Mouse (Mus musculus) cerebellum, adult 18-20 months (tissue): Measurements from ENCODE around the gene Pigr.

ENCODE experiments used
- DNase-seq, 2 experiments: peaks; one replicate each; pipeline ENCODE4 v3.0.0; 2021

Gene Pigr

GRCm38 (mm10) chr1:130826448-130826847 is at the start of gene Pigr:
Gene Pigr, plus strand, starts transcription at chr1:130826684.
- no peak for DNase-seq

GRCm38 (mm10) chr1:130779867-130780266 is 46.6 kb upstream of the Pigr start:
- DNase-seq: no peak

- DNase-seq: peak; percentile 8 to 11
Observed at GRCm38 (mm10) chr1:130784054-130784453, 42.4 kb upstream of the Pigr start.

GRCm38 (mm10) chr1:130787001-130787400 is 39.5 kb upstream of the Pigr start:
- no peak for DNase-seq

- no peak for DNase-seq
Observed at GRCm38 (mm10) chr1:130789512-130790451, 36.7 kb upstream of the Pigr start.

- no peak for DNase-seq
Observed at GRCm38 (mm10) chr1:130795331-130795730, 31.2 kb upstream of the Pigr start.

GRCm38 (mm10) chr1:130796967-130797684 is 29.4 kb upstream of the Pigr start:
- peak; percentile 52 to 57 for DNase-seq

GRCm38 (mm10) chr1:130798037-130798436 is 28.4 kb upstream of the Pigr start:
- no peak for DNase-seq

GRCm38 (mm10) chr1:130798551-130798950 is 27.9 kb upstream of the Pigr start:
- no peak for DNase-seq

- DNase-seq: no peak
Observed at GRCm38 (mm10) chr1:130799399-130799798, 27.1 kb upstream of the Pigr start.

GRCm38 (mm10) chr1:130800602-130801001 is 25.9 kb upstream of the Pigr start, which contains the start of gene Fcamr:
Gene Fcamr, plus strand, starts transcription at chr1:130800902.
- no peak for DNase-seq

- no peak for DNase-seq
Observed at GRCm38 (mm10) chr1:130801511-130801910, 25.0 kb upstream of the Pigr start.

- DNase-seq: no peak
Observed at GRCm38 (mm10) chr1:130802976-130803375, 23.5 kb upstream of the Pigr start.

- no peak for DNase-seq
Observed at GRCm38 (mm10) chr1:130804279-130804678, 22.2 kb upstream of the Pigr start.

GRCm38 (mm10) chr1:130810906-130811305 is 15.6 kb upstream of the Pigr start:
- DNase-seq: no peak

GRCm38 (mm10) chr1:130811316-130811715 is 15.2 kb upstream of the Pigr start:
- DNase-seq: no peak

GRCm38 (mm10) chr1:130819737-130820136 is 6.7 kb upstream of the Pigr start:
- DNase-seq: no peak

GRCm38 (mm10) chr1:130820316-130821148 is 6.0 kb upstream of the Pigr start:
- DNase-seq: no peak

GRCm38 (mm10) chr1:130821149-130821471 is 5.4 kb upstream of the Pigr start:
- no peak for DNase-seq

GRCm38 (mm10) chr1:130821911-130822625 is 4.4 kb upstream of the Pigr start:
- DNase-seq: no peak

- DNase-seq: peak; percentile 13 to 16
Observed at GRCm38 (mm10) chr1:130828656-130829055, 2.2 kb downstream of the Pigr start.
